Mouse (Mus musculus) neural tube, embryonic 15.5 days (tissue): ENCODE measurements around the gene Fam136a. TPM values are rescaled to one million over a fixed set of nuclear protein-coding genes. Genes with fewer than 3 reads are reported as not detected.
"Not testable (repeated sequence)": the region's sequence is repeated elsewhere in the genome, so short reads cannot be mapped to it uniquely, and the experiment has no call there.

Source experiments
- ATAC-seq: fragments of 200-750 bp; cut with Nextera tagmentation; 2 replicates; pipeline ENCODE4 v1.8.0; 2017; ENCODE audit warnings: mild to moderate bottlenecking, moderate TSS enrichment, moderate library complexity; ENCODE audit not compliant: low FRiP score
- H3K27ac ChIP-seq: fragments of 300-500 bp; sonication (generic); replicated peaks from 2 replicates; pipeline ENCODE4 v1.5.1; 2015; ENCODE audit warnings: mild to moderate bottlenecking, inconsistent platforms
- H3K27me3 ChIP-seq: fragments of 300-500 bp; sonication (generic); replicated peaks from 2 replicates; pipeline ENCODE4 v1.6.1; 2015; ENCODE audit warnings: inconsistent platforms
- H3K36me3 ChIP-seq: fragments of 300-500 bp; sonication (generic); 2 replicates; pipeline ENCODE4 v1.6.1; 2015; ENCODE audit warnings: inconsistent platforms
- H3K4me1 ChIP-seq: fragments of 300-500 bp; sonication (generic); 2 replicates; pipeline ENCODE4 v1.6.1; 2015; ENCODE audit warnings: inconsistent platforms
- H3K4me2 ChIP-seq: fragments of 300-500 bp; sonication (generic); 2 replicates; pipeline ENCODE4 v1.6.1; 2015; ENCODE audit warnings: inconsistent platforms, mild to moderate bottlenecking, moderate library complexity
- H3K4me3 ChIP-seq: fragments of 300-500 bp; sonication (generic); replicated peaks from 2 replicates; pipeline ENCODE4 v1.5.1; 2015; ENCODE audit warnings: mild to moderate bottlenecking, inconsistent platforms
- H3K9ac ChIP-seq: fragments of 300-500 bp; sonication (generic); replicated peaks from 2 replicates; pipeline ENCODE4 v1.6.1; 2015; ENCODE audit warnings: mild to moderate bottlenecking, inconsistent platforms
- H3K9me3 ChIP-seq: fragments of 300-500 bp; sonication (generic); replicated peaks from 2 replicates; pipeline ENCODE4 v1.6.1; 2016; ENCODE audit warnings: inconsistent platforms
- WGBS: fragments of 180-500 bp; shearing (Covaris S2); methylation state at CpG from one replicate; pipeline ENCODE4 v1.1.7; 2015; ENCODE audit warnings: mixed read lengths; 5-methylcytosine and 5-hydroxymethylcytosine counted together
- polyA plus RNA-seq: library from polyadenylated mRNA; unstranded; fragments of >200 nt; fragmentation: Nextera tagmentation; extraction: Ambion mirVana; gene quantifications from 2 replicates; pipeline ENCODE4 v1.2.1, GENCODE M21; 2015

Fam136a gene
- polyA plus RNA-seq, 1 experiment from 2014 or later: 112 TPM

- Histone ChIP-seq H3K27me3 (no peaks in the 10 kb centered on the region), H3K4me1 (peaks cover 40% of the 10 kb centered on the region), H3K4me2 (peak overlapping the region; percentile 85), H3K36me3 (peaks cover 16% of the 10 kb centered on the region), H3K4me3 (peak overlapping the region; percentile 93), H3K9ac (peak overlapping the region; percentile 70), H3K27ac (peak overlapping the region; percentile 94), H3K9me3 (no peaks in the 10 kb centered on the region)
- WGBS: 68% methylated on average over 3 of the region's 3 CpGs
- ATAC-seq: no peak
These were observed 4.8 kb downstream of the Fam136a start for GRCm38 (mm10) chr6:86370093-86370713.

GRCm38 (mm10) chr6:86370764-86371339, 5.4 kb downstream of the Fam136a start, which contains the start of gene Snrpg:
TSS of gene Snrpg (plus strand) at chr6:86371304.
- peak within 1 kb of the TSS; percentile 94 for H3K27ac ChIP-seq
- H3K9me3 ChIP-seq: no peaks in the 10 kb centered on the region
- H3K36me3 ChIP-seq: peaks cover 16% of the 10 kb centered on the region
- peak within 1 kb of the TSS; percentile 93 for H3K4me3 ChIP-seq
- 14% methylated on average over 15 of the region's 15 CpGs for WGBS
- peak within 1 kb of the TSS; percentile 85 for H3K4me2 ChIP-seq
- ATAC-seq: peak; percentile 68; the same call in 1 of the 2 replicates
- H3K4me1 ChIP-seq: peaks cover 40% of the 10 kb centered on the region
- no peaks in the 10 kb centered on the region for H3K27me3 ChIP-seq
- H3K9ac ChIP-seq: peak within 1 kb of the TSS; percentile 92

- Histone ChIP-seq H3K4me1 (peaks cover 35% of the 10 kb centered on the region), H3K27me3 (no peaks in the 10 kb centered on the region), H3K27ac (peak overlapping the region; percentile 94), H3K4me3 (peak overlapping the region; percentile 93), H3K9me3 (no peaks in the 10 kb centered on the region), H3K9ac (peak overlapping the region; percentile 92), H3K36me3 (peaks cover 19% of the 10 kb centered on the region), H3K4me2 (peak overlapping the region; percentile 85)
- ATAC-seq: peak; percentile 96
- under 1% methylated on average over 50 of the region's 50 CpGs for WGBS
These were observed 6.0 kb downstream of the Fam136a start for GRCm38 (mm10) chr6:86371340-86371911.

GRCm38 (mm10) chr6:86371950-86372516, 6.6 kb downstream of the Fam136a start:
- Histone ChIP-seq H3K4me1 (peaks cover 29% of the 10 kb centered on the region), H3K36me3 (peaks cover 25% of the 10 kb centered on the region), H3K27me3 (no peaks in the 10 kb centered on the region), H3K27ac (peak overlapping the region; percentile 94), H3K9me3 (no peaks in the 10 kb centered on the region), H3K4me2 (peak overlapping the region; percentile 85), H3K9ac (peak overlapping the region; percentile 92), H3K4me3 (peak overlapping the region; percentile 93)
- 5% methylated on average over 12 of the region's 12 CpGs for WGBS
- no peak for ATAC-seq

DNA sequence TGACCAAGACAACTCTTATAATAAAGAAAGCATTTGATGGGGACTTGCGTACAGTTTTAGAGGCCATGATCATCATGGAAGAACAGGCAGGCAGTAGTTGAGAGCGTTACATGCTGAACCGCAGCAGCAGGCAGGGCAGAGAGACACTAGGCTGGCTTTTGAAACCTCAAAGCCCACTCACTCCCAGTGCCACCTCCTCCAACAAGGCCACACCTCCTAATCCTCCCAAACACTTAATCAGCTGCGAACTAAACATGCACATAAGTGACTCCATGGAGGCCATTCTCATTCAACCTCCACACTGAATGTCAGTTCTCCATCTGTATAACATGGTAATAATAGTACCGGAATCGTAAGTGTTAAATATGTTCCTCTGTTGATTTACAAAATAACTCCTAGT, 8.1 kb downstream of the Fam136a start:
- Histone ChIP-seq H3K4me1 (peaks cover 27% of the 10 kb centered on the region), H3K36me3 (peaks cover 34% of the 10 kb centered on the region), H3K4me2 (no peak overlapping the region), H3K4me3 (no peak overlapping the region), H3K9ac (no peak overlapping the region), H3K27ac (no peak overlapping the region), H3K9me3 (no peaks in the 10 kb centered on the region), H3K27me3 (no peaks in the 10 kb centered on the region)
- 95% methylated on average over 6 of the region's 6 CpGs for WGBS
- no peak for ATAC-seq

DNA sequence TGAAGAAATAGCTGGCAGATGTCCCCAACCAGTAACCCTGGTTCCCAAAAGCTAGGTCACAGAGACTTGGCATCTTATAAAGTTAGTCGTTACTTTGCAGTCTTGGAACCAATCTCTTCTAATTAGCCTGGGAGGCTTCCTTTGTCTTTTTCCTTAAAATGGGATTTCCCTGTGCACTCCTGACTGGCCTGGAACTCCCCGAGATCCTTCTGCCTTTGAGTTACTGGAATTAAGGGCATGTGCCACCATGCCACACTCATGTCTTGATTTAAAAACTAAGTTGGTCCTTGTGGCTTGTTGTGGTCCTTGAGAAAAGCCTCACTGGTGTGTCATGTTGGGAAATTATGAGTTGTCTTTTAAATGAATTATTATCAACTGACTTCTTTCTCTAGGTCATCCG, 12.9 kb downstream of the Fam136a start:
- Histone ChIP-seq H3K9ac (no peak overlapping the region), H3K9me3 (no peaks in the 10 kb centered on the region), H3K27me3 (no peaks in the 10 kb centered on the region), H3K36me3 (peaks cover 37% of the 10 kb centered on the region), H3K4me3 (no peak overlapping the region), H3K4me1 (peaks cover 3% of the 10 kb centered on the region), H3K4me2 (no peak overlapping the region), H3K27ac (no peak overlapping the region)
- ATAC-seq: no peak
- 88% methylated on average over 3 of the region's 3 CpGs for whole genome bisulfite sequencing

- H3K27ac ChIP-seq, H3K27me3 ChIP-seq, H3K4me1 ChIP-seq, H3K9ac ChIP-seq, H3K9me3 ChIP-seq, H3K4me2 ChIP-seq, H3K4me3 ChIP-seq, ATAC-seq: not testable (repeated sequence)
- H3K36me3 ChIP-seq: peaks cover 41% of the 10 kb centered on the region
- 73% methylated on average over 8 of the region's 8 CpGs for WGBS
These were observed 14.7 kb downstream of the Fam136a start for GRCm38 (mm10) chr6:86380112-86380511.

- no peak overlapping the region for H3K27ac ChIP-seq
- H3K4me1 ChIP-seq: no peaks in the 10 kb centered on the region
- no peaks in the 10 kb centered on the region for H3K27me3 ChIP-seq
- H3K36me3 ChIP-seq: peaks cover 42% of the 10 kb centered on the region
- no peak overlapping the region for H3K4me2 ChIP-seq
- no peaks in the 10 kb centered on the region for H3K9me3 ChIP-seq
- H3K9ac ChIP-seq: no peak overlapping the region
- H3K4me3 ChIP-seq: no peak overlapping the region
- ATAC-seq: no peak
These were observed 17.1 kb downstream of the Fam136a start for GRCm38 (mm10) chr6:86382551-86382950.

DNA sequence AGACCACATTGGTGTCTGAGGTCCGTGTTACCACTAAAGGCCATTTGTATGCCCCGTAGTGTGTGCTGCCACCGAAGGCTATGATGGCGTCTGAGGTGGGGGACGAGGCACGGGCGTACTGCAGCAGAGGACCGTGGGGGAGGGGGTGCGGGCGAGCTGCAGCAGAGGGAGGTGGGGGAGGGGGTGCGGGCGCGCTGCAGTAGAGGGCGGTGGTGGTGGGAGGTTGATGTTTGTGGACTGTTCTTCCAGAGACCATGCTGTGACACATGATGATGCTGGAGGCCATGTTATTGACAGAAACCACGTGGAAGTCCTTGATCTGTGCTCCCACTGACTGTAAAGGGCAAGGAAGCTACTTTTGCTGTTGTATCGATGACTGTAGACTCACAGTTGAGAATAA, 17.9 kb downstream of the Fam136a start:
- ATAC-seq: no peak
- H3K4me2 ChIP-seq: no peak overlapping the region
- H3K36me3 ChIP-seq: peaks cover 42% of the 10 kb centered on the region
- no peak overlapping the region for H3K27ac ChIP-seq
- H3K4me3 ChIP-seq: no peak overlapping the region
- H3K9me3 ChIP-seq: no peaks in the 10 kb centered on the region
- no peaks in the 10 kb centered on the region for H3K27me3 ChIP-seq
- no peak overlapping the region for H3K9ac ChIP-seq
- H3K4me1 ChIP-seq: no peaks in the 10 kb centered on the region
- 52% methylated on average over 16 of the region's 16 CpGs for WGBS

- H3K9me3 ChIP-seq: no peaks in the 10 kb centered on the region
- H3K4me3 ChIP-seq: no peak overlapping the region
- H3K36me3 ChIP-seq: peaks cover 42% of the 10 kb centered on the region
- H3K4me1 ChIP-seq: no peaks in the 10 kb centered on the region
- no peak for ATAC-seq
- H3K27ac ChIP-seq: no peak overlapping the region
- H3K4me2 ChIP-seq: no peak overlapping the region
- no peaks in the 10 kb centered on the region for H3K27me3 ChIP-seq
- WGBS: 72% methylated on average over 4 of the region's 4 CpGs
- no peak overlapping the region for H3K9ac ChIP-seq
These were observed 19.2 kb downstream of the Fam136a start for GRCm38 (mm10) chr6:86384692-86385091.

GRCm38 (mm10) chr6:86385362-86386104, 20.1 kb downstream of the Fam136a start:
- H3K4me2 ChIP-seq: no peak overlapping the region
- H3K27ac ChIP-seq: no peak overlapping the region
- H3K4me1 ChIP-seq: no peaks in the 10 kb centered on the region
- H3K9ac ChIP-seq: no peak overlapping the region
- no peaks in the 10 kb centered on the region for H3K9me3 ChIP-seq
- 92% methylated on average over 5 of the region's 5 CpGs for WGBS
- ATAC-seq: no peak
- H3K4me3 ChIP-seq: no peak overlapping the region
- peaks cover 48% of the 10 kb centered on the region for H3K36me3 ChIP-seq
- no peaks in the 10 kb centered on the region for H3K27me3 ChIP-seq
